Comparison of ENCODE assay signal across 11 mouse cellular contexts in the genomic region with DNA sequence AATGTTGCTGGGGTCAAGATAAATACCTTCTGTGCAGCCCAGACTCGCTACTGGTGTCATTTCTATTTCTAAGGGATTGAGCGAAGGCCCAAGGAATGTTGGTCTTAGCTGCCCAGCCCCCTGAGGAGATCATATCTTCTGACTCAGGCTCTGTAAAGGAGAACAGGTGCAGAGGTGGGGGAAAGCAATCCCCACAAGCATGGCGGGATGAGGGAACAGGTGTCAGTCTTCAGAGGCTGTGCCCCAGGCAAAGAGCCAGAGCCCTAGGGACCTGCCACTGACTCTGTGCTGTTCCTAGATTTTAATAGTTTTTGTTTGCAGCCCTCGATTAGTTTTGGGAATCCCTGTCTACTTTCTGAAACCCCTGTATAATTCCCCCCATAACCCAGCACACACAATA. TPM values are rescaled to one million over a fixed set of nuclear protein-coding genes. Genes with fewer than 3 reads are reported as not detected.
DNase-seq lines count a peak whose midpoint lies in the region; ATAC-seq and TF ChIP-seq lines count a peak whose summit lies in the region.
"Had no signal": no experiment of that assay in that cellular context is flagged by ENCODE, and none has a peak within 500 bp of the region (broad histone marks: within the 10 kb centered on the region; RNA-seq: fewer than 3 reads in every experiment).

No protein-coding gene starts in this region.

- no peak for TF ChIP-seq POLR2A in thymus, adult 2 months (IDR thresholded peaks at IDR 0.05; ENCODE audit: control insufficient read depth, extremely low read depth, insufficient read depth, low read length, poor library complexity)

- DNase-seq in heart, adult 8-10 months (ENCODE audit: low spot score): no peak
- DNase-seq in G1E (ENCODE audit: low spot score): no peak
- DNase-seq in midbrain, embryonic 14.5 days: no peak
- no peak for DNase-seq in frontal cortex, postnatal 36 days (ENCODE audit: low spot score in 2 of 2)
- no peak for DNase-seq in left cerebral cortex, postnatal 14 days (ENCODE audit: low spot score in 2 of 2)
- no peak for DNase-seq in thymus, adult 2 months

- no peaks in the 10 kb centered on the region for H3K27me3 ChIP-seq in heart, embryonic 14.5 days (ENCODE audit: control insufficient read depth, insufficient read depth, low read length)
- no peaks in the 10 kb centered on the region for H3K27me3 ChIP-seq in G1E (ENCODE audit: insufficient read depth, low read length)
- H3K27me3 ChIP-seq in hindbrain, embryonic 12.5 days: no peaks in the 10 kb centered on the region
- no peaks in the 10 kb centered on the region for H3K27me3 ChIP-seq in midbrain, embryonic 14.5 days (ENCODE audit: control insufficient read depth, insufficient read depth, low read length)
- no peaks in the 10 kb centered on the region for H3K27me3 ChIP-seq in thymus, adult 2 months (ENCODE audit: control insufficient read depth, insufficient read depth, low read length)
- H3K27me3 ChIP-seq: embryonic facial prominence, embryonic 13.5 days; heart, embryonic 15.5 days had no signal

- peak overlapping the region in 1 of 2 experiments; percentile 89; a peak in 2 of 4 replicates for H3K27ac ChIP-seq in heart, embryonic 14.5 days (replicated peaks in 1 of 2; ENCODE audit: control insufficient read depth in 1 of 2, insufficient read depth in 1 of 2, low read depth in 2 of 2, low read length in 2 of 2)
- H3K27ac ChIP-seq in hindbrain, embryonic 12.5 days: no peak overlapping the region
- H3K27ac ChIP-seq in midbrain, embryonic 14.5 days (replicated peaks; ENCODE audit: low read depth, low read length): no peak overlapping the region
- H3K27ac ChIP-seq in thymus, adult 2 months (ENCODE audit: control insufficient read depth, insufficient read depth, low read length): no peak overlapping the region

- no peaks in the 10 kb centered on the region for H3K9me3 ChIP-seq in heart, embryonic 14.5 days (ENCODE audit: control insufficient read depth, low read length)
- no peaks in the 10 kb centered on the region for H3K9me3 ChIP-seq in G1E (replicated peaks)
- H3K9me3 ChIP-seq in hindbrain, embryonic 12.5 days (replicated peaks): no peaks in the 10 kb centered on the region
- H3K9me3 ChIP-seq in midbrain, embryonic 14.5 days (ENCODE audit: control insufficient read depth, low read length): no peaks in the 10 kb centered on the region
- H3K9me3 ChIP-seq: embryonic facial prominence, embryonic 13.5 days; heart, embryonic 15.5 days had no signal

- WGBS in heart, embryonic 14.5 days: 82% methylated on average over 4 of the region's 4 CpGs
- WGBS in hindbrain, embryonic 12.5 days: 76% methylated on average over 4 of the region's 4 CpGs
- WGBS in midbrain, embryonic 14.5 days: 82% methylated on average over 4 of the region's 4 CpGs
- WGBS in thymus, adult 2 months: 87% methylated on average over 4 of the region's 4 CpGs

- intact Hi-C loops in left cerebral cortex, postnatal 14 days (cut with DNase I): no loop called here

- no peak for ATAC-seq in heart, embryonic 14.5 days (ENCODE audit: insufficient number of reproducible peaks, insufficient read depth, low FRiP score, low read depth)
- no peak for ATAC-seq in G1E (ENCODE audit: extremely low read depth, insufficient number of reproducible peaks, low FRiP score, poor library complexity, severe bottlenecking)
- ATAC-seq in hindbrain, embryonic 12.5 days (ENCODE audit: low FRiP score): peak; percentile 15
- ATAC-seq in midbrain, embryonic 14.5 days (ENCODE audit: low FRiP score, low TSS enrichment): no peak

- peak overlapping the region; percentile 84; the same call in 1 of the 2 replicates for H3K4me2 ChIP-seq in heart, embryonic 14.5 days (ENCODE audit: low read length)
- H3K4me2 ChIP-seq in hindbrain, embryonic 12.5 days (replicated peaks): peak overlapping the region; percentile 62; the same call in 1 of the 2 replicates
- H3K4me2 ChIP-seq in midbrain, embryonic 14.5 days (ENCODE audit: low read length): peak overlapping the region; percentile 80; the same call in 1 of the 2 replicates

- TF ChIP-seq CTCF in G1E (IDR thresholded peaks at IDR 0.05; ENCODE audit: low read depth, low read length): no peak
- TF ChIP-seq CTCF in thymus, adult 2 months (IDR thresholded peaks at IDR 0.05; ENCODE audit: borderline replicate concordance, control insufficient read depth, extremely low read depth, insufficient read depth, low read length, poor library complexity): no peak

- peaks cover 8 to 37% of the 10 kb centered on the region in 2 experiments for H3K4me1 ChIP-seq in heart, embryonic 14.5 days (ENCODE audit: control insufficient read depth in 2 of 2, insufficient read depth in 2 of 2, low read length in 2 of 2)
- peaks cover 43% of the 10 kb centered on the region for H3K4me1 ChIP-seq in G1E (ENCODE audit: insufficient read depth, low read depth, low read length)
- peaks cover 16% of the 10 kb centered on the region for H3K4me1 ChIP-seq in hindbrain, embryonic 12.5 days
- H3K4me1 ChIP-seq in midbrain, embryonic 14.5 days (ENCODE audit: control insufficient read depth, insufficient read depth, low read length): peaks cover 6% of the 10 kb centered on the region; the same call in 1 of the 2 replicates
- H3K4me1 ChIP-seq in thymus, adult 2 months (replicated peaks; ENCODE audit: control insufficient read depth, insufficient read depth, low read length): peaks cover 6% of the 10 kb centered on the region

- no peak overlapping the region for H3K9ac ChIP-seq in heart, embryonic 14.5 days (ENCODE audit: low read length)
- H3K9ac ChIP-seq in hindbrain, embryonic 12.5 days: no peak overlapping the region
- no peak overlapping the region for H3K9ac ChIP-seq in midbrain, embryonic 14.5 days (replicated peaks; ENCODE audit: low read length)
- H3K9ac ChIP-seq: heart, embryonic 15.5 days had no signal

- 0 out of 2 replicates have a peak, but pooled peaks cover 8% of the 10 kb centered on the region for H3K36me3 ChIP-seq in heart, embryonic 14.5 days (ENCODE audit: control insufficient read depth, insufficient read depth, low read length)
- peaks cover 29% of the 10 kb centered on the region for H3K36me3 ChIP-seq in G1E (replicated peaks)
- H3K36me3 ChIP-seq in hindbrain, embryonic 12.5 days: no peaks in the 10 kb centered on the region
- H3K36me3 ChIP-seq in midbrain, embryonic 14.5 days (ENCODE audit: control insufficient read depth, insufficient read depth, low read length): no peaks in the 10 kb centered on the region
- no peaks in the 10 kb centered on the region for H3K36me3 ChIP-seq in thymus, adult 2 months (ENCODE audit: control insufficient read depth, insufficient read depth, low read length)
- H3K36me3 ChIP-seq: embryonic facial prominence, embryonic 13.5 days; heart, embryonic 15.5 days had no signal

- no peak overlapping the region for H3K4me3 ChIP-seq in heart, embryonic 14.5 days (ENCODE audit: control insufficient read depth in 1 of 2, insufficient read depth in 1 of 2, low read depth in 1 of 2, low read length in 2 of 2)
- H3K4me3 ChIP-seq in G1E (ENCODE audit: low read depth, low read length): peak overlapping the region; percentile 80; the same call in 1 of the 2 replicates
- H3K4me3 ChIP-seq in hindbrain, embryonic 12.5 days: peak overlapping the region; percentile 53; the same call in 1 of the 2 replicates
- H3K4me3 ChIP-seq in midbrain, embryonic 14.5 days (replicated peaks; ENCODE audit: low read depth, low read length): no peak overlapping the region
- H3K4me3 ChIP-seq in thymus, adult 2 months (ENCODE audit: control insufficient read depth, insufficient read depth, low read length): no peak overlapping the region

RNA-seq across cellular contexts. Expression of gene Smim20, which starts 0.7 kb away (rescaled TPM):
- 217 and 239 TPM in 2 replicates for polyA plus RNA-seq in heart, embryonic 14.5 days (2014; fragmentation: Nextera tagmentation; extraction: Ambion mirVana)
- 100 to 1,000 TPM; 101 to 111 (median 105) TPM for total RNA-seq in heart, adult 8-10 months (2022)
- 31.8 and 36.0 TPM in 2 replicates for total RNA-seq in G1E (2014; fragmentation: Nextera tagmentation)
- 50.8 and 59.9 TPM in 2 replicates for total RNA-seq in G1E (2017)
- 33.1 and 43.0 TPM in 2 replicates for polyA plus RNA-seq in G1E (2012)
- 62.9 and 63.0 TPM in 2 replicates for polyA plus RNA-seq in hindbrain, embryonic 12.5 days (2016; fragmentation: Nextera tagmentation; extraction: Ambion mirVana)
- polyA plus RNA-seq in midbrain, embryonic 14.5 days (2014; fragmentation: Nextera tagmentation; extraction: Ambion mirVana): 91.5 and 93.7 TPM in 2 replicates
- 10 to 100 TPM; 31.1 to 33.2 TPM for total RNA-seq in left cerebral cortex, postnatal 14 days (2021)
- polyA plus RNA-seq in thymus, adult 2 months (2012; rRNA removed): 37.4 and 52.3 TPM in 2 replicates

RNA-seq across cellular contexts. Expression of gene Sel1l3, which starts 52.5 kb away (rescaled TPM):
- polyA plus RNA-seq in heart, embryonic 14.5 days (2014; fragmentation: Nextera tagmentation; extraction: Ambion mirVana): 1.5 and 1.7 TPM in 2 replicates
- 1 to 10 TPM; 1.2 to 1.8 (median 1.6) TPM for total RNA-seq in heart, adult 8-10 months (2022)
- not detected in 2 replicates for total RNA-seq in G1E (2014; fragmentation: Nextera tagmentation)
- total RNA-seq in G1E (2017): 0.12 and 0.44 TPM in 2 replicates
- 0.04 TPM in 1 of 2 replicates, not detected in the other for polyA plus RNA-seq in G1E (2012)
- polyA plus RNA-seq in hindbrain, embryonic 12.5 days (2016; fragmentation: Nextera tagmentation; extraction: Ambion mirVana): 4.8 and 5.1 TPM in 2 replicates
- 7.5 and 7.7 TPM in 2 replicates for polyA plus RNA-seq in midbrain, embryonic 14.5 days (2014; fragmentation: Nextera tagmentation; extraction: Ambion mirVana)
- total RNA-seq in left cerebral cortex, postnatal 14 days (2021): 10 to 100 TPM; 78.7 to 95.4 TPM
- 1.9 and 2.4 TPM in 2 replicates for polyA plus RNA-seq in thymus, adult 2 months (2012; rRNA removed)
- total RNA-seq: megakaryocyte-erythroid progenitor cell, adult 5-6 weeks had no signal

Comparison
In these comparisons a context has a peak if more than half of its experiments do, and no peak if none do; other contexts are left out.
1. H3K4me3 ChIP-seq: peak in G1E (single experiment) and hindbrain, embryonic 12.5 days (single experiment); none in heart, embryonic 14.5 days (0 of 2), midbrain, embryonic 14.5 days (single experiment) and thymus, adult 2 months (single experiment).
2. Peak in every context shown above with its lines, with median percentiles within 50 percentile points of each other: H3K4me2 ChIP-seq.